Mouse (Mus musculus): ENCODE results near the gene Lyzl4.

Lyzl4 gene

DNA sequence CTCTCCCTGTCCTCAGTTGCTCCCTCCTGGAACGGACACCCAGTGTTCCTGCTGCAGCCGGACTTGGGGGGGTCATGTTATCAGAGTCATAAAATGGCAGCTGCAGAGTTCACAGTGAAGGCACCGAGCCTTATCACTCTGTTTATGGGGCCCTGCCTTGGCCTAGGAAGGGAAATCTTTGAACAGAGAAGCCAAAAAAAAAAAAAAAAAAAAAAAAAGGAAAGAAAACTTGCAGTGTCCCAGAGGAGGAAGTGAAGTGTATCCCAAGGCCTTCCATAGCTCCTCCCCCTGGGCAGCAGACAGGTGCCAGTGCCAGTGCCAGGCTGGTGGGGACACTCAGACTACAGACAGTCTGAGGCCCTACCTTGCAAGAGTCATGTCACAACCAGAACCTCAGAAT is 3.0 kb upstream of the Lyzl4 start:
- DNase-seq, result no peak

DNA sequence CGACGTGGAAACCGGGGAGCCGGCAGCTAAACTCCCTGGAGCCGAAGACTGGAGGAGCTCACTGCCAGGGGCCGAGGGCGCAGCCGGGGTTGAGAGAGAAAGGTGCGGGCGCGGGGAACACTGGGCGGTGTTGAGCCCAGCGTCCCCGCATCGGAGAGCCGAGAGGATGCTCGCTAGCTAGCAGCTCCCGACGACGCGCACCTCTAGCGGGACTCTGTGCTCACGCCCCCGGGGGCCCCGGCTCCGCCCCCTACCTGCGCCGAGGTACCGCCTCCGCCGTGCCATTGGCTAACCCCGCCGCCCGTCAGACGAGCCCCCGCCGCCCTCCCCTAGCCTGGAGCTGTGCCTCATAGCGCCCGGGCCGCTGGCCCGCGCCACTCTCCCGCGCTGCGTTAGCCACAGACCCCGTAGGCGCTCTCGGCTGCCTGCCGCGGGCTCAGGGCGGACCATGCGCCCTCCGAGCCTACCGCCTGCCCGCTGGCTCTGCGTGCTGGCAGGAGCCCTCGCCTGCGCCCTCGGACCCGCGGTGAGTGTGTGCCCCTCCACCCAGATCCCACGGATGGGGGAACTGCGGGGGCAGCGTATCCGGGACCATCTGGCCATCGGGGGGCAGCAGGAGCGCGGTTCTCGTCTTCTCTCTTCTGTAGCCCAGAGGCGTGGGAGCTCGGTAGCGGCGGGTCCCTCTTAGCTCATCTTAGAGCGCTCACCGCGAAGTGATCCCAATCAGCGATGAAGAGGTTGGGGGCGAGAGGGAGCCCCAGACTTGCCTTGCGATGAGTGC is 695 bp upstream of the Lyzl4 start, which contains the start of gene Vipr1:
Vipr1 (plus strand) TSS at position 316 of the 781 bp plus-strand sequence.
- DNase-seq, result peak; percentile 67 to 74

DNA sequence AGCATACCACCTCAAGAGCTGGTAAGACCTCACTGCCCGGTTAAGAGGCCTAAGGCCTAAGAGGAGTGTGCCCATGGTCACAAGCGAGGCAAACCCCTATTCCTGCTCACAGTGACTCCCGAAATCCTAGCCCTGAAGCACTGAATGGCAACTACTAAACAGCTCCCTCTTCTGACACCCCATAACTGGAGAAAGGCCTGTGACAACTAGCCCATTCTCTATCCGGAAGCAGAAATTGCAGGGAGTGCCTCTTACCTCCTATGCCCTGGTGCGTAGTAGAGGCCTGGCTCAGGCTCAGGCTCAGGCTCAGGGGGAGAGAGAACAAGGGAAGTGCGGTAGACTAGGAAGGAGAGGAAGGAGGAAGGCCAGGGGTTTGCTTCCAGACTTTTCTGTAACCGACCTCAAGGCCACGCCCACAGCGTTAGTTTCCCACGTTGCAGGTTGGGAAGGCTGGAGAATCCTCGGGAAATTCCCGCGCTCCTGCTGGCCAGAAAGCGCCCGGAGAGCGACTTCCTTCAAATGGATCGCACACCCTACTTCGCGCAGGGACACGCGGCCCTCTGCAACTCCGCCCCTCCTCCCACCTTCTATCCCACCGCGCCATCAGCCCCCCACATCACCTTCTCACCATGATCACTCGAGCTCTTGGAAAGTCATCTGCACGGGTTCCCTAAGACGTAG is 521 bp downstream of the Lyzl4 start:
- no peak for DNase-seq

DNA sequence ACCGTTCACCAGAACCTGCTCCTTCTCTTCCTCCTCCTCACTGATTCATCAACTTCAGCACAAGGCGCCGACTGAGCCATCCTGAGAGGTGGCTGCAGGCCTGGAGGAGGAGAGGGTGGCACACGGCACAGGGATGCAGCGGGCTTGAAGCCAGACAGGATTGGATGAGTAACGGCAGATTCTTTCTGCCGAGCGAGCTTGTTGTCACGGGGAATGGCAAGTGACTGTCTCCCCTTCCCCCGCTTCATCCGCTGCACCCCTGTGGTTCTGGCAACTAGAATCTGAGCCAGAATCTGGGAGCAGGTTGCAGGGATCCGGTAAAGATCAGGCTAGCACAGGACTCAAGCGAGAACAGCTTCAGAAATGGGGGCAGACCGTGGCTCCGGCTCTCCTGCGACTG is 2.1 kb downstream of the Lyzl4 start:
- DNase-seq, result no peak

DNA sequence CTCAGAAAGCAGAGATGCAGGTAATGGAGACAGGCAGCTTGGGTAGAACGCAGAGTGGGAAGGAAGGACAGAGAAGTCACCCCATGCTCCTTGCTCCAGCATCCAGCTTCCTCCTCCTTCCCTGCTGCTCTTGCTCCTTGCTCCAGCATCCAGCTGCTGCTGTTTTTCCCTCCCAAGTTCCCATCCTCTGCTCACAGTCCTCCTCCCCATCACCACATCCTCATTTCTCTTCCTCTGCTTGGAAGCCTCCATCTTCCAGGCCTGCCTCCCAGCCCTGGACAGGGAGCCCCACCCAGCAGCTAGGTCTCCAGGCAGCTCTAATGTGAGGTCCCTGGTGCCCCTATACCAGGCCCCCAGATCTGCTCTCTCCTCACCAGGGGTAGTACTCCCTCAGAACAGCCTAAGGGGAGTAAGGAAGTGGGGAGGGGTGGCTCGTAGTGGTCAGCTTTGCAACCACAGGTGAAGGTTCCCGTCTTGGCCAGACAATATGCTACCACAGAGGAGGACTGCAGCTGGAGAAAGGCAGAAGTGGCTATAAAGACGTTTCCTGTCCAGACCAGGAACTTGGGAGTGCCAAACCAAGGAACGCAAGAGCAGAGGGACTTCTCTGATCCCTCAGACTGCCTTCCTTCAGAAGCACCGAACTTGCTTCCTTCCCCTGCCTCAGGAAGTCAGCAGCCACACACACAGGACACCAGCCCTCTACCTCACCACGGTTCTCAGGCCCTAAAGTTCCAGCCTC is 5.9 kb downstream of the Lyzl4 start:
- no peak for DNase-seq

DNA sequence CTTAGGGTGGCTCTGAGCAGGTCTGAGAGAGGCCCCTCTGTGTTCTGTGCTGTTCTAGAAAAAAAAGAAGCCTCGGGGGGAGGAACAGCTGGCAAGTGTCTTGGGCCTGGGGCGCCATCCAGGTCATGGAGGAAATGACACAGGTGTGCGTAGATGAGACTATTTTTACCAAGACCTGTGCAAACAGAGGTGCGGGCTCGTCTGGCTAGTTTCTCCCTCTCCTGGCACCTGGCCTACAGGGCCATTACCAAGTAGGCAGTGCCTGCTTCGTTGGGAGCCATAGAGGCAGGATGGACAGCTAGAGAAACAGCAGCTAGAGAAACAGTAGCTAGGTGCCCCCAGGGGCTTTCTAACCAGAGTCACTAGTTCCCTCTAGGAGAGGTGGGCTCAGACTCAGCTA is 8.6 kb downstream of the Lyzl4 start:
- DNase-seq, result no peak

DNA sequence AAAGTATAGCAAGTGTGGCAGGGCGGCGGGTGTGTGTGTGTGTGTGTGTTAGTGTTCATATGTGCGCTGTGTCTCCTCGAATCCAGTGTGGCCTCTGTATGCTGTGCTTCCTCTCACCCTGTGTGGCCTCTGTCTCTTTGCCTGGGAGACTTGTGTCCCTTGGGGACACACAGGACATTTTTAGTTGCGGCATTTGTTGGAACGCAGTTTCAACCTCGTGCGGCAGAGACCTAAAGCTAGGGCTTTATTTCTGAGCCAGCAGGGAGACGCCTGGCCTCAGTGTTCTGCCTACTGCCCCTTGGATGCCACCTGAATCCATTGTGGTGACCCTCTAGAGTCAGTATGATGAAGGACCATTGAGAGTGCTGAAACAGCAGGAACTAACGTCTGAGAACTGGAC is 9.0 kb downstream of the Lyzl4 start:
- no peak for DNase-seq

DNA sequence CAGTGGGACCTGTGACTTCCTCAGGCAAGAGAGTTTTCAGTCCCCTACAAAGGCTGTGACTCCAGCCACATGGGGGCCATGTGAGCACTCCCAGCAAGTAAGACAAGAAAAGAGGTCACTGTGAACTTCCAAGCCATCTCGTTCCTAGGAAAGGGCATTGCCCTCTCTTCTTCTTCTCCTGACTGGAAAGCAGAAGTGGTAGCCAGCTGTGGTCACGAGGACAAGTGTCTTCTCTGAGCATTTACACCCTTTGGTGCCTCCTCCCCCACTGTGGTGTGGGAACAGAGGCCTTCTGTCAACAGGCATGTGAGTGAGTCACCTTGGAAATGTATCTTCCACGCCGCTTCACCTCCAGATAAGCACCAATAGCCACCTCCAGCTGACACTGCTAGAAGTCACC is 9.9 kb downstream of the Lyzl4 start:
- DNase-seq, result no peak

DNA sequence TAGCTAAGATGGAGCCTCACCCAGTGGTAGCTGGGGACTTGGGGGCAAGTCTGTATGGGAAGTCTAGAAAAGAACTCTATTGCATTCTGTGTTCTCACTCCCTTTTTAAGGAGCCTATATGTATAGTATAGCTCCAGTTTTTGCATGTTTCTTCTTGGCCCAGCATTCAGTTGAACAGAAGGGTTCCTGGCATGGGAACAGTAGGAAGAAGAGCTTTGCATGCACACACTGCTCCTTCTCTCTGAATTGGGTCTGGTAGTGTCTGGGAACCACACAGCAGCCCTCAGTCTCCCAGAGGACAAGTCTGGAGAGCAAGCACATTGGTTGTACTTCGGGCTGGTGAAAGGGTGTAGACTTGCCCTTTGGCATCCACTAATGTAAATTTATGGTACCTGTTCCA is 11.3 kb downstream of the Lyzl4 start:
- no peak for DNase-seq

DNA sequence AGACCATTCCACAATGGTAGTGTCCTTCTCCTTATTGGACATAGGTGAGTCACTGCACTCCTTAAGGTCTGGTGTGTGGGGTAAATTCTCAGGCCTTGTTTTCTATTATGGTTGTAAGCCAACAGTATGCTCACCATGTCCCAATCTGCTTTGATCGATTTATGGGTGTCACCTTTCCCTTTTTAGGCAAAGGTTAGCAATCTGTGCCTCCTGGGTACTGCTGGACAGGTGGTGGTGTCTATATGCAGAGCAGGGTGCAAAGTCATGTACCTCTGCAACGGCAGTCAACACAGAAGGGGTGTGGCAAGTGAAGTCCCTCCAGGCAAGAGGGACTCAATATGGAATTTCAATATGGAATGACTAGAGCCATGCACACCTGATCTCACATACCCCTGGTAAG is 17.0 kb downstream of the Lyzl4 start:
- no peak for DNase-seq

DNA sequence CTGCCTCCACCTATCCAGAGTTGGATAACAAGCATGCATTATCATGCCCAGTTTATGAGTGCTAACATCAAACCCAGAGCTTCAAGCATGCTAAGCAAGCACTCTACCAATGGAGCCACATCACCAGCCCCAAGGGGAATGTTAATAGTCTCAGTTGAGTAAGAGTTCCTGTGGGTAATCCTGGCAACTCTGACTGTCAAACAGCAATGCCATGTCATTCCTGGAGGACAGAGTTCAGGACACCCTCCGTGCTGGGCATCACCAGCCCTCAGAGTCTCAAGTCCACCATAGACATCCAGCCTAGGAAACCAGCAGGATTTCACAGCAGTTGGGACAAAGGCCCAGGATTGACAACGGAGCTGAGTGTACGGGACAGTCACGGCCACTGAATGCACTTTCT is 18.7 kb downstream of the Lyzl4 start:
- DNase-seq, result no peak

DNA sequence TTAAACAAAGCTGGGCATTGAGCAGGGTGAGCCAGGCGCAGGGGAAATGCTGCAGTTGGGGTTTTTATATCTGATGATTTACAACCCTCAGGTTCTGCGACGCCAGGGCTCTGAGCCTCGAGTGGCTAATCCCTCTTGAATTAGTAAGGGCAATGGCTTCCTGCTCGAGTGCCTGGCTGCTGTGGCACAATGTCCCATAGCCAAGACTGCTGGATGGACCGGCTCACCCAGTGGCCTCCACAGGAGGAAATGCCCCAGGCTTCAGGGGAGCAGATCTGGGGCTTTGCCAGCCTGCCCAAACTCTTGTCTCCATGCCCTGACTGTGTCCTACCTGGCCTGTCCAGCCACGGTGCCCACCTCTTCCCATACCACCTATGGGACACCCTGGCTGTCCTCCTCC is 22.5 kb downstream of the Lyzl4 start:
- DNase-seq, result no peak

DNA sequence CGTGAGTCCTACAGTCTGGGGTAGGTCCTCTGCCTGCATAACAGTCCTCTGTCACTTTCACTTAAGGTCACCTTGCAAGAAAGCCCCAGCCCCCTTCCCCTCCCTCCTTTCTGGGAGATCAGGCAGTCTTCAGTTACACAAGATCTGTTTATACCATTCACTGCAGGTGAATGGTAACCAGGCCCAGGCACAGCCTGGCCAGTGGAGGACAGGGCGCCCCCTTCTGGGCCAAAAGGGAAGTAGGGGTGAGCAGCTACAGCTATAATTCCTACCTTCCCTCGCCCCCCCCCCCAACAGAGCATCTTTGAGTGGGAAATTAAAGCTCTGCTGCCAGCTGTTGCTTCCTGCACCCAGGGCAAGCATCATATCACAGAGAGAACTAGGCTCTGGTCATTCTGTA is 25.4 kb downstream of the Lyzl4 start:
- DNase-seq, result peak in 1 of 2 experiments; percentile 21

DNA sequence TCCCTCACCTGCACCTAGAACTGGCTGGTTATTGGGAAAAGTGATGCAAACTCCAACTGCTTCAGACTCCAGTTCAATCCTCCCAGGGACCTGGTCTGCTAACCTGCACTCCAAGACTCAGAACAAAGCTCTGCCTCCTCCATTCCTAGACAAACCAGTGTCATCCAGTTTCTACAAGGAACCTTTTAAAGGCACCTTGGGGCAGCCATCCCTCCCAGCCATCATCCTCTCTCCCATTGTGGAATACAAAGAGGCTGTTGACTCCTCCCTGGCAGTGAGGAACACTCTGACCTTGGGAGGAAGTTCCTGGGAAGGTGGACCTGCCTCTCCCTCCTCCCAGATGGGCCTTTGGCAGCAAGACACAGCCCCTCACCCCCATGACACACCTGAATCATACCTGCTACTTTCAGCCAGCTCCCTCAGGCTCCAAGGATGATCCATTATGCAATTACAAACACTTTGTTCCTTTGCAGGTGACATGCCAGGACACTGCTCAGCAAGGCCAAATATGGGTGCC is 27.6 kb downstream of the Lyzl4 start:
- DNase-seq, result no peak

DNA sequence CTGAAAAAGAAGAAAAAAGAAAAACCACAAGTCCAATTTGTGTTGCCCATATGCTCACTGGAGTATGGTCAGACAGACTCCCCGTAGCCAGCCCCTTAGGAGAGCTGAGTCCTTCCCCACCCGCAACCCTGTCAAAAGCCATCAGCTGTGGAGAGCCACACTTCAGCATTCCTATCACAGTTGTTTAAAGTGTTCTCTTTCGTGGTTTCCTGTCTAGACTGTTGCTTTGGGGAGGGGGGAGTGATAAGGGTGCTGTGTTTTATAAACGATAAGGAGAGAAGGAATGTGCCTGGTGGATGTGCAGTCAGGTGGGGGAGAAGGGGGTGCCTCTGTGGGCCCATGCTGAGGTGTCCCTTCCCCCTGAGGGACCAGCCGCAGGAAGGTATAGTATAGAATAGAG is 28.7 kb downstream of the Lyzl4 start:
- DNase-seq, result no peak

DNA sequence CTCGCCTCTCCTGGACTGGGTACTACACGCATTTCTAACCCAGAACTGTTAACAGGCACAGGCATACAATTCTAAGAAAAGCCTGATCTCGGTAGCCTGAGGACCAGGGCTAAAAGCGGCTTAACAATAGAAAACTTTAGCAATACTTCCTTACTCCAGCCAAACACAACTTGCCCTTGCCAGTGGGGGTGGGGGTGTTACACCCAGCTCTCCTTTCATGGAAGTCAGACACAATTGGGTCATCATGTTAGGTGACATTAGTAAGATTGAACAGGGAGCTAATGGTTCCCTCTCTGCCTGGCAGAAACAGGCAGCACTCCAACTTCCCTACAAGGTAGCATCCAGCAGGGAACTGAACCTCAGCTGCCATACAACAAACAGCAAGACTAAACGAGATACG is 32.5 kb downstream of the Lyzl4 start:
- no peak for DNase-seq

DNA sequence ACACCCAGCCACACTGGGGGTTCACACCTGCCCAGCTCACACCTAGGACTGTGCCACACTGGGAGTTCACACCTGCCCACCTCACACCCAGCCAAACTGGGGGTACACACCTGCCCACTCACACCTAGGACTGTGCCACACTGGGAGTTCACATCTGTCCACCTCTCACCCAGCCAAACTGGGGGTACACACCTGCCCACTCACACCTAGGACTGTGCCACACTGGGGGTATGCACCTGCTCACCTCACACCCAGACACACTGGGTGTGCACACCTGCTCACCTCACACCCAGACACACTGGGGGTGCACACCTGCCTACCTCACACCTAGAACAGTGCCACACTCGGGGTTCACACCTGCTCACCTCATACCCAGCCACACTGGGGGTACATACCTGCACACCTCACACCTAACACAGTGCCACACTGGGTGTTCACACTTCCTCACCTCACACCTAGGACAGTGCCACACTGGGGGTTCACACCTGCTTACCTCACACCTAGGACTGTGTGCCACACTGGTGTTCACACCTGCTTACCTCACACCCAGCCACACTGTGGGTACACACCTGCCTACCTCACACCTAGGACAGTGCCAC is 35.3 kb downstream of the Lyzl4 start:
- no peak for DNase-seq

DNA sequence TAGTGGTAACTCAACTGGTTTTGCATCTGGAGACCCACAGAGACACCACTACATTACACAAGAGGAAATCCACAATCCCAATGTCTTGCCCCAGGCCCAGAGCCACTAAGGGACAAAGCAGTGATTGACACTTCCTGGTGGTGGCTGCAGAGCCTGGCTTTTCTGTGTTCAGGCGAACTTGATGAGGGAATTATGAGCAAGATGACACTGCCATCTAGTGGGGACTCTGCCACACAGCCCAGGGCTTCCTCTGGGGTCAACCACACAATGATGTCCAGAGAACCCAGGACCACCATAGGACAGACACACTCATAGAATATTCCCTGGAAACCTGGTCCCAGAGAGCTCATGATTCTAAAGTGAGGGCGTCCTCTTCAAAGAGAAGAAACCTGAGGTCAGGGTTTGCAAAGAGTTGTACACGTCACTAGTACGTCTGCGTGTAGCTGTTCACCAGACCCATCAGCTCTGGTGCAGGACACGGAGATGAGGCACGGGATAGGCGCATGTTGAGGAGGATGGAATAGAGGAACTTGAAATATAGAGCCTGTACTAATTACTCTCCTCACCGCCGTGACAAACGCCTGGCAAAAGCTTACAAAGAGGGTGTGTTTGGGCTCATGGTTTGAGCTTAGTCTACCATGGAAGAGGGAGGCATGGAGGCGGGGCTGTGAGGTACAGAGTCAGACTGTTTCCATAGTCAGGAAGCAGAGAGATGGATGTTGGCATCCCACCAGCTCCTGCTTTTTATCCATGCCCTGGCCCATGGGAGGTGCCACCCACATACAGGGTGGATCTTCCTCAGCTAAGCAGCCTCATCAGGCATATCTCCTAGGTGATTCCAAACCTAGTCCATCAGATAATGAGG is 36.2 kb downstream of the Lyzl4 start:
- peak; percentile 14 to 44 for DNase-seq

DNA sequence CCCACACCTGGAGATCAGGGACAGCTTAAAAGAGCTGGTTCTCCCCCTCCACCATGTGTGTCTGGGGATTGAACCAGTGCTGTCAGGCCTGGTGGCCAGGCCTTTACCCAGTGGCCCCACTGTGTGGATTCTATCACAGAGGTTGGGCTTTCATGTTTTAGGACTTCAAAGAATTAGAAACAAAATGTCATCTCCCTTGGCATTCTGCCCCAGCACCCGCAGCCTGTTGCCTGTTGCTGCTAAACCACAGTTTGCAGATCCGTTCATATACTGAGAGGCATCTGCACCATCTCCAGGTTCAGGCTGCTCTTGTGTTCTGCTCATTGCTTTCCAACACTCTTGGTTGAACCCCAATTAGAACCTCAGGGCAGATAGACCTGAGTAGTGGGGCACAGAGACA is 39.5 kb downstream of the Lyzl4 start:
- DNase-seq, result no peak

DNA sequence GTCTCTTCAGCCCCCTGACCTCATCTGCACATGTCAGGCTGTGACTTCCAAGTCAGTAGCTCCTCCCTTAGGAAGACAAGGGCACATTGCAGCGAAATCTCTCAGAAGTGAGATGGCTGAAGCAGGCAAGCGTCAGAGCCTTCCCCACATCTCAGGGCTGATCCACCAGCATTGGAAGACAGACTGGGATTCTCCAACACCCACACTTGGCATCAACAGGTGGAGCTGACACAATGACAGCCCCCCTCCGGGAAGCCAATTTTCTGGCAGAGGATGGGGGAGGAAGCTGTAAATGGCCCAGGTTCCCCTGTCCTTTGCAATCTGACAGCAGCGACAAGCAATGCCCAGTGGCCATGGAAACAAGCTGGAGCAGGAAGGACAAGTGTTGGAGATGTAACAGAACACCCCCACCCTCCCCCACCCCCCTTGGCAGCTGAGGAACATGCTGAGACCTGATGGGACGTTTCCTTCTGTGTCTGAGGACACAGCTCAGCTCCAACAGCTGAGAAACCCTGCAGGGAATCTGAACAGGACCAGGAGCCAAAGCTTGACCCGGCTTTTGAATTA is 41.0 kb downstream of the Lyzl4 start:
- no peak for DNase-seq

DNA sequence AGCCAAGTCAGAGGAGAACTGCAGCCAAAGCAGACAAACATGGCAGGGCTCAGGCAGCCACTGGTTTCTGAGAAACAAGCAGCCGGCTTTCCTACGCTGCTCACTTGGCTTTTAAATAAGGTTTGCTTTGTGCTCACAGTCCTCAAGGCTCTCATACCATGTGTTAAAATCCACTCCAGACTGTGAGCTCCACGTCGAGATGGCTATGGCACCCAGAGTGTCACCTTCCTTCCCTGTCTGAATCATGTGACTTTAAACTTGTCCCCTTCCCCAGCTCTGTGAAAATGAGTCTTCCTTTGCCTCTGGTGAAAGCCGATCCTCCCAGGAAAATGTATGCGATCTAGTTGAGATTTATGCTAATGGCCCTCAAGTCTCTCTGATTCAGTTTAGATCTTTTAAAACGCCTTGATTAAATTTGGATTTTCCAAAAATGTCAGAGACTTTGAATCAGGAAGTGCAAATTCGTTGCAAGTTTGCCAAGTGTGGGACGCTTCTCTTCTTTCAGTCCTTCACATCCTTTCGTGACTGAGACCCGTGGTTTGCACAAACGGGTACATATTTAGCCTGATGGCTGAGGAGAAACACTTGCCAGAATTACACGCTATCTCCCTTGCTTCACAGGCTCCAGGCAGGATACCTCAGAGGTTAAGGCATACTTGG is 41.6 kb downstream of the Lyzl4 start:
- DNase-seq, result no peak
